Mouse (Mus musculus) mouse embryonic stem cell (cell line): ENCODE measurements around the gene Ces2c.
"Not testable (repeated sequence)": the region's sequence is repeated elsewhere in the genome, so short reads cannot be mapped to it uniquely, and the experiment has no call there.

Experiments used
- in situ Hi-C, 2 experiments: fragments of 300-500 bp; cut with MboI; formaldehyde crosslinking; loops; 1 replicate in 1 of 2; 3 replicates in 1 of 2; pipeline ENCODE4 v1.14.3; 2019 to 2020; ENCODE audit warnings: low sequenced_read_pairs in 2 of 2, low pct_unique_long_range_greater_than_20kb in 1 of 2, mixed read lengths in 1 of 2; ENCODE audit not compliant: unreplicated experiment in 1 of 2

The Ces2c gene

GRCm38 (mm10) chr8:104846831-104847230, at the start of gene Ces2c:
Gene Ces2c, plus strand, starts transcription at chr8:104847068.
- in situ Hi-C loops = loop anchor here in 1 of 2 experiments (10.0 kb wide), 1 partner anchor 168 kb away; no protein-coding TSS in a partner anchor

- in situ Hi-C loops = no loop called here
These were observed 47.5 kb upstream of the Ces2c start for GRCm38 (mm10) chr8:104799385-104799784.

- in situ Hi-C loops = no loop called here
These were observed 40.7 kb upstream of the Ces2c start for GRCm38 (mm10) chr8:104806127-104806526.

GRCm38 (mm10) chr8:104808542-104809413, 38.1 kb upstream of the Ces2c start:
- in situ Hi-C loops = no loop called here

GRCm38 (mm10) chr8:104809436-104809835, 37.4 kb upstream of the Ces2c start:
- in situ Hi-C loops = no loop called here

GRCm38 (mm10) chr8:104826912-104827311, 20.0 kb upstream of the Ces2c start:
- in situ Hi-C loops = no loop called here

- in situ Hi-C loops = no loop called here
These were observed 18.6 kb upstream of the Ces2c start for GRCm38 (mm10) chr8:104828221-104828620.

GRCm38 (mm10) chr8:104831440-104831839, 15.4 kb upstream of the Ces2c start, which contains the start of gene Ces2b:
Gene Ces2b, plus strand, starts transcription at chr8:104831572.
- in situ Hi-C loops = no loop called here

- in situ Hi-C loops = loop anchor here in 1 of 2 experiments (10.0 kb wide), 1 partner anchor 173 kb away; no protein-coding TSS in a partner anchor
These were observed 5.3 kb upstream of the Ces2c start for GRCm38 (mm10) chr8:104841360-104842078.

- in situ Hi-C loops = loop anchor here in 1 of 2 experiments (10.0 kb wide), 1 partner anchor 167 kb away; no protein-coding TSS in a partner anchor
These were observed 1.0 kb downstream of the Ces2c start for GRCm38 (mm10) chr8:104847741-104848462.

GRCm38 (mm10) chr8:104866844-104867531, 20.1 kb downstream of the Ces2c start:
- in situ Hi-C loops = not testable (repeated sequence)

- in situ Hi-C loops = not testable (repeated sequence)
These were observed 22.0 kb downstream of the Ces2c start for GRCm38 (mm10) chr8:104868876-104869275.

- in situ Hi-C loops = not testable (repeated sequence)
These were observed 39.5 kb downstream of the Ces2c start for GRCm38 (mm10) chr8:104886223-104886926.

- in situ Hi-C loops = no loop called here
These were observed 54.9 kb downstream of the Ces2c start for GRCm38 (mm10) chr8:104901746-104902145.
